Mouse (Mus musculus): ENCODE results near the gene Nnat. TPM values are rescaled to one million over a fixed set of nuclear protein-coding genes. Genes with fewer than 3 reads are reported as not detected.

Nnat gene
- polyA plus RNA-seq, 1 experiment from 2014 or later, result 7,318 TPM

GRCm38 (mm10) chr2:157558051-157558450 is 1.8 kb upstream of the Nnat start:
- peaks cover 48% of the 10 kb centered on the region for H3K4me1 ChIP-seq (replicated peaks)
- H3K27ac ChIP-seq (replicated peaks), result peak overlapping the region; percentile 91
- peaks cover 49% of the 10 kb centered on the region for H3K36me3 ChIP-seq
- no peak for ATAC-seq (ENCODE audit: low FRiP score, low read depth)
- no peaks in the 10 kb centered on the region for H3K27me3 ChIP-seq
- H3K4me3 ChIP-seq, result no peak overlapping the region
- H3K9ac ChIP-seq, result no peak overlapping the region
- H3K9me3 ChIP-seq, result peaks cover 19% of the 10 kb centered on the region; the same call in 1 of the 2 replicates
- H3K4me2 ChIP-seq, result no peak overlapping the region
- WGBS, result 50% methylated on average over 9 of the region's 9 CpGs

- Histone ChIP-seq H3K9ac (no peak overlapping the region), H3K27me3 (no peaks in the 10 kb centered on the region), H3K4me1 (replicated peaks) (peaks cover 48% of the 10 kb centered on the region), H3K36me3 (peaks cover 52% of the 10 kb centered on the region), H3K9me3 (peaks cover 19% of the 10 kb centered on the region; the same call in 1 of the 2 replicates), H3K27ac (replicated peaks) (peak overlapping the region; percentile 91), H3K4me3 (no peak overlapping the region), H3K4me2 (peak overlapping the region; percentile 72)
- 47% methylated on average over 6 of the region's 6 CpGs for WGBS
- ATAC-seq (ENCODE audit: low FRiP score, low read depth), result no peak
These were observed 1.4 kb upstream of the Nnat start for GRCm38 (mm10) chr2:157558520-157558919.

DNA sequence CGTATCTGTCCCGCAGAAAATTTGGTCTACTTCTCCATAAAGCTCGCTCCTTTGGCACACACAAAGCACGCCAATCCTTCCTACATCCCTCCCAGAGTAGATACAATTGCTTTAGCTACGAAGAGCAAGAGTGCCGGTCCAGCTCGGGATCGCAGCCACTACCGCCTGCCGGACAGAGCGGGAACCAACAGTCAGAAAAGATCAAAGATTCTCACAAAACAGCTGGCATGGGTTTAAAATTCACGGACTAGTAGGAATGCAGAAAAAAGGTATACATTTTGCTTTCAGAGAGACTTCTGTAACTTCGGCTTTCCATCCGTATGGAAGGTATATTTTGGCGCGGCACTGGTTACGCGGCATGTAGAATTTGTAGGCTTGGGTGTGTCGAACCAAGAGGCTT is 438 bp upstream of the Nnat start:
- H3K9ac ChIP-seq, result peak overlapping the region; percentile 25; the same call in 1 of the 2 replicates
- 58% methylated on average over 19 of the region's 19 CpGs for WGBS
- peak overlapping the region; percentile 54 for H3K4me3 ChIP-seq
- ATAC-seq (ENCODE audit: low FRiP score, low read depth), result no peak
- H3K27me3 ChIP-seq, result no peaks in the 10 kb centered on the region
- peaks cover 48% of the 10 kb centered on the region for H3K4me1 ChIP-seq (replicated peaks)
- peak overlapping the region; percentile 72 for H3K4me2 ChIP-seq
- H3K27ac ChIP-seq (replicated peaks), result peak overlapping the region; percentile 91
- H3K9me3 ChIP-seq, result peaks cover 19% of the 10 kb centered on the region; the same call in 1 of the 2 replicates
- H3K36me3 ChIP-seq, result peaks cover 54% of the 10 kb centered on the region

GRCm38 (mm10) chr2:157560302-157560701 is 424 bp downstream of the Nnat start:
- H3K4me1 ChIP-seq (replicated peaks), result peaks cover 53% of the 10 kb centered on the region
- H3K9ac ChIP-seq, result peak overlapping the region; percentile 75
- 51% methylated on average over 33 of the region's 33 CpGs for WGBS
- peaks cover 54% of the 10 kb centered on the region for H3K36me3 ChIP-seq
- no peak for ATAC-seq (ENCODE audit: low FRiP score, low read depth)
- H3K27me3 ChIP-seq, result no peaks in the 10 kb centered on the region
- peaks cover 19% of the 10 kb centered on the region; the same call in 1 of the 2 replicates for H3K9me3 ChIP-seq
- peak overlapping the region; percentile 72 for H3K4me2 ChIP-seq
- H3K27ac ChIP-seq (replicated peaks), result peak overlapping the region; percentile 91
- peak overlapping the region; percentile 54 for H3K4me3 ChIP-seq

DNA sequence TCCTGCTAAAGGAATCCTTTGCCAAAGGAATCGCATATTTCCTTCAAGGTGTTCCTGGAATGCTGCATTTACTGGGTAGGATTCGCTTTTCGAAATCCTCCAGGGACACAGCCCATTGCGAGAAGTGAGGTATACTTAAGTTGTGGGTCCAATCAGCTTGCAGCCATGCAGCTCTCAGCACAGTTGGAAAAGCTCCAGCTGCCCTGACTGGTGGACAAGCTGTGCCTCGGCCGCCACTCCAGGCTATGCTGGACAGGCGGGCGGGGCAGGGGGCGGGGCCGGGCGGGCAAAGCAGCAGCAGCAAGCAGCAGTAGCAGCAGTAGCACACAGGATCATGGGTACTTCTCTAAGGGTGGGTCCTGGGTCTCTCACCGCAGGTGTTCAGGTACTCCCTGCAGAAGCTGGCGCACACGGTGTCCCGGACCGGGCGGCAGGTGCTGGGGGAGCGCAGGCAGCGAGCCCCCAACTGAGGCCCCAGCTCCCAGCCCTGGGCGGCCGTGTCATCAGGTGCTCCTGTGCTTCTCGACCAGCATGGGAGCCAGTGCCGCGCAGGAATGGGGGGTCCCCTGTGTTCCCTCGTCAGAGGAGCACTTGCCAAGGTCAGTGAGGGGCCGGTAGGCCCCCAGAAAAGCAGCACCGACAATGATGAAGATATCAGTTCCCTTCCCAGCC is 1.4 kb downstream of the Nnat start:
- peak overlapping the region; percentile 91 for H3K27ac ChIP-seq (replicated peaks)
- H3K4me1 ChIP-seq (replicated peaks), result peaks cover 55% of the 10 kb centered on the region
- peak overlapping the region; percentile 52 for H3K9ac ChIP-seq
- H3K27me3 ChIP-seq, result no peaks in the 10 kb centered on the region
- WGBS, result 39% methylated on average over 27 of the region's 27 CpGs
- H3K36me3 ChIP-seq, result peaks cover 52% of the 10 kb centered on the region
- peak overlapping the region; percentile 72 for H3K4me2 ChIP-seq
- H3K4me3 ChIP-seq, result peak overlapping the region; percentile 54
- ATAC-seq (ENCODE audit: low FRiP score, low read depth), result peak; percentile 54
- peaks cover 19% of the 10 kb centered on the region; the same call in 1 of the 2 replicates for H3K9me3 ChIP-seq

GRCm38 (mm10) chr2:157563031-157563430 is 3.2 kb downstream of the Nnat start:
- no peak for ATAC-seq (ENCODE audit: low FRiP score, low read depth)
- Histone ChIP-seq H3K36me3 (peaks cover 34% of the 10 kb centered on the region), H3K27ac (replicated peaks) (peak overlapping the region; percentile 91), H3K4me3 (peak overlapping the region; percentile 54), H3K27me3 (no peaks in the 10 kb centered on the region), H3K9ac (peak overlapping the region; percentile 52; the same call in 1 of the 2 replicates), H3K4me1 (replicated peaks) (peaks cover 57% of the 10 kb centered on the region), H3K9me3 (peaks cover 16% of the 10 kb centered on the region; the same call in 1 of the 2 replicates), H3K4me2 (peak overlapping the region; percentile 72)
- WGBS, result 41% methylated on average over 2 of the region's 2 CpGs

DNA sequence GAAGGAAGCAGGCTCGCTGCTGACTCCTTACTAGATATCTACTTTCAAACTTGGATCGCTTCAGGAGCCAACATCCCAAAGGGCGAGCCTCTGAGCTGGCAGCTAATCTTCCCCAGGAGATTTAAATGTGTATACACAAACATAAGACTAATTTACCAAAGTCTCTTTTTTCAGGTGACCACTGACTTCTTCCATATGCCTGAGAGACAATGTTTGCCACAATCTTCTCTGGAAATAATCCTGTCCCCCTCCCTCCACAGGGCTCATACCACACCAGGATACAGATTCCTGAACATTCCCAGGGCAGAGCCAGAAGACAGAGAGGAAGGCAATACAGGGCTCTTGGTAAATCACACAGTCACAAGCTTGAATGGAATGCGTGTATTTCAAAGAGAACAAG is 4.8 kb downstream of the Nnat start:
- Histone ChIP-seq H3K9ac (peak overlapping the region; percentile 98), H3K9me3 (peaks cover 1% of the 10 kb centered on the region; the same call in 1 of the 2 replicates), H3K4me1 (replicated peaks) (peaks cover 43% of the 10 kb centered on the region), H3K27ac (replicated peaks) (no peak overlapping the region), H3K4me3 (peak overlapping the region; percentile 95), H3K4me2 (peak overlapping the region; percentile 72), H3K27me3 (no peaks in the 10 kb centered on the region), H3K36me3 (peaks cover 19% of the 10 kb centered on the region)
- WGBS, result 78% methylated on average over 4 of the region's 4 CpGs
- ATAC-seq (ENCODE audit: low FRiP score, low read depth), result no peak

- peak overlapping the region; percentile 72 for H3K4me2 ChIP-seq
- H3K4me3 ChIP-seq, result peak overlapping the region; percentile 95
- peaks cover 43% of the 10 kb centered on the region for H3K4me1 ChIP-seq (replicated peaks)
- H3K27ac ChIP-seq (replicated peaks), result peak overlapping the region; percentile 96
- WGBS, result 8% methylated on average over 13 of the region's 13 CpGs
- peak overlapping the region; percentile 98 for H3K9ac ChIP-seq
- ATAC-seq (ENCODE audit: low FRiP score, low read depth), result no peak
- no peaks in the 10 kb centered on the region for H3K9me3 ChIP-seq
- no peaks in the 10 kb centered on the region for H3K27me3 ChIP-seq
- peaks cover 19% of the 10 kb centered on the region for H3K36me3 ChIP-seq
These were observed 5.6 kb downstream of the Nnat start for GRCm38 (mm10) chr2:157565446-157565845.

DNA sequence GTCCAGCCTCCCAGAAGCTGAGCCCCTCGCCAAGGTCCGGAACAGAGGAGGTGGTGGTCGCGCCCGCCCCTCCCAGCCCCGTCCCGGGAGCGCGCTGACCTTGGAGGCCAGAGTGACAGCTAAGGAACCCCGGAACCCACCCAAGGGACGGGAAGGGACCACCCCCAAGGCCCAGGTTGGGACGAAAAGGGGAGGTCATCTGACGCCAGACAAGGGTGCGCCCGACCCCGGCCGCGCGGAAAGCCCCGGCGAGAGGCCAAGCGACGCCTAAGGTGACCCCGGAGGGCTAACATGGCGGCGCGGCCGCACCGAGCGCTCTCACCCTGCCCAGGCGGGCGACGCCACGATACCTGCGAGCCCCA is 6.0 kb downstream of the Nnat start:
- Histone ChIP-seq H3K27me3 (no peaks in the 10 kb centered on the region), H3K4me2 (peak overlapping the region; percentile 72), H3K9me3 (no peaks in the 10 kb centered on the region), H3K9ac (peak overlapping the region; percentile 98), H3K27ac (replicated peaks) (peak overlapping the region; percentile 96), H3K36me3 (peaks cover 19% of the 10 kb centered on the region), H3K4me1 (replicated peaks) (peaks cover 43% of the 10 kb centered on the region), H3K4me3 (peak overlapping the region; percentile 95)
- under 1% methylated on average over 35 of the region's 35 CpGs for WGBS
- ATAC-seq (ENCODE audit: low FRiP score, low read depth), result peak; percentile 31

- Histone ChIP-seq H3K27ac (replicated peaks) (peak overlapping the region; percentile 96), H3K9me3 (no peaks in the 10 kb centered on the region), H3K9ac (peak overlapping the region; percentile 98), H3K4me2 (peak overlapping the region; percentile 72), H3K4me1 (replicated peaks) (peaks cover 48% of the 10 kb centered on the region), H3K4me3 (peak overlapping the region; percentile 95), H3K27me3 (no peaks in the 10 kb centered on the region), H3K36me3 (peaks cover 14% of the 10 kb centered on the region)
- under 1% methylated on average over 36 of the region's 36 CpGs for WGBS
- ATAC-seq (ENCODE audit: low FRiP score, low read depth), result peak; percentile 86
These were observed 6.5 kb downstream of the Nnat start for GRCm38 (mm10) chr2:157566260-157566952.

- H3K4me2 ChIP-seq, result peak overlapping the region; percentile 72
- 92% methylated on average over 11 of the region's 11 CpGs for WGBS
These were observed 7.5 kb downstream of the Nnat start for GRCm38 (mm10) chr2:157567235-157567961.

More at GRCm38 (mm10) chr2:157567235-157567961, 7.5 kb downstream of the Nnat start:
- Histone ChIP-seq H3K9ac (peak overlapping the region; percentile 98), H3K27me3 (no peaks in the 10 kb centered on the region), H3K4me3 (peak overlapping the region; percentile 95), H3K4me1 (replicated peaks) (peaks cover 44% of the 10 kb centered on the region), H3K27ac (replicated peaks) (peak overlapping the region; percentile 96), H3K9me3 (no peaks in the 10 kb centered on the region), H3K36me3 (peaks cover 4% of the 10 kb centered on the region; the same call in 1 of the 2 replicates)
- no peak for ATAC-seq (ENCODE audit: low FRiP score, low read depth)
